Mouse (Mus musculus) left cerebral cortex, adult 18-20 months (tissue): ENCODE measurements around the gene Susd6. TPM values are rescaled to one million over a fixed set of nuclear protein-coding genes. Genes with fewer than 3 reads are reported as not detected.
"Not testable (repeated sequence)": the region's sequence is repeated elsewhere in the genome, so short reads cannot be mapped to it uniquely, and the experiment has no call there.

Experiments
- DNase-seq, 2 experiments: peaks; one replicate each; pipeline ENCODE4 v3.0.0; 2021 to 2022; ENCODE audit warnings: low spot score in 2 of 2, mixed read lengths in 1 of 2
- total RNA-seq, 2 experiments: library from RNA; stranded (reverse); gene quantifications; 2 replicates each; pipeline ENCODE4 v1.2.3; 2021

The Susd6 gene
- total RNA-seq, 2 experiments from 2014 or later, result 34.8 to 35.7 TPM

DNA sequence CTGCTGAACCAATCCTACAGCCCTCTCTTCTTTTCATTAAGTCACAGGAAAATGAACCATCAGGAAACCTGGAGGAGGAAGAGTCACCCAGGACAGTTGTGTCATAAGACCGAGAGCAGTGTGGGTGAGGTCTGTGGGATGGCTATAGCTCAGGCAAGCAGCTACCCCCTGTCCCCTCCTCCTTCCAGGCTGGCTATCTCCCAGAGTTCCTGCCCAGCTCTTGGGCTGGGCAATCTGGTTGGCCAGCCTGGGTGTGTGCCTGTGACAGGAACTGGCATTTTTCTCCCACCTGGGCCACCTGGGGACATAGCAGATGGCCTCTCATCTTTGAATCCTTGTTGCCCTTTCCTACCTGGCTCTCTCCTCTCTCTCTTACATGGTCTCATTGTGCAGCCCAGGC lies 6.4 kb upstream of the Susd6 start:
- no peak for DNase-seq

DNA sequence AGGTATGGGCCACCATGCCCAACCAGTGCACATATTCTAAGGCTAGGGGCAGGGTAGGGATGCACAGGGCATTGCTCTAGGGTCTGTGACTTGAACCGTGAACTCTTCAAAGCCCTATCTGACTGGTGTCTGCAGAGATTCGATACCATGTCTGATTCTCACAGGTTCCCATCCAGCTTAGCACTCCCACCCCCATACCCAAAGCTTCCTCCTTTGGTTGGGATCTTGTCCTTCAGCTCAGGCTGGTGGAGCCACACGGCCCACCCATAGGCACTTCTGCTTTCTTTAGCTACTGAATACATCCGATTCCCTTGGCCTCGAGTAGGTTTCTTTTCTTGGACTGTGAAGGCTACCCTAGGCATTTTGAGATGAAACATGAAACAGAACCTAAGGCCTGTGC lies 5.3 kb upstream of the Susd6 start:
- DNase-seq, result no peak

- DNase-seq, result no peak
These were observed 4.7 kb upstream of the Susd6 start for GRCm38 (mm10) chr12:80785597-80785996.

DNA sequence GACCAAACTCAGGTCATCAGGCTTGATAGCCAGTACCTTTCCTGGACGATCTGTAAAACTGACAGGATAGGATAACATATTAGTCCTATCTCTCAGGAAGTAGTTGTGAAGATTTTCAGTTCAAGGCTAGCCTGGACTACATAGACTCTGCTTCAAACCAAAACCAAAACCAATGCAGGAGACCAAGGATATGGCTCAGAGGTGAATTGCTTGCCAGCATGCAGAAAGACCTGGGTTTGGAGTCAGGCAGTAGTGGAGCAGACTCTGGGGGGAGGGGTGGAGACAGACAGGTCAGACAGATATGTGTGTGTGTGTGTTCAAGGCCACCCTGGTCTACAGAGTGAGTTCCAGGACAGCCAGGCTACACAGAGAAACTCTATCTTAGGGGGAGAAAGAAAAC lies 3.7 kb upstream of the Susd6 start:
- DNase-seq, result no peak

- DNase-seq, result no peak
These were observed 2.7 kb upstream of the Susd6 start for GRCm38 (mm10) chr12:80787604-80788003.

DNA sequence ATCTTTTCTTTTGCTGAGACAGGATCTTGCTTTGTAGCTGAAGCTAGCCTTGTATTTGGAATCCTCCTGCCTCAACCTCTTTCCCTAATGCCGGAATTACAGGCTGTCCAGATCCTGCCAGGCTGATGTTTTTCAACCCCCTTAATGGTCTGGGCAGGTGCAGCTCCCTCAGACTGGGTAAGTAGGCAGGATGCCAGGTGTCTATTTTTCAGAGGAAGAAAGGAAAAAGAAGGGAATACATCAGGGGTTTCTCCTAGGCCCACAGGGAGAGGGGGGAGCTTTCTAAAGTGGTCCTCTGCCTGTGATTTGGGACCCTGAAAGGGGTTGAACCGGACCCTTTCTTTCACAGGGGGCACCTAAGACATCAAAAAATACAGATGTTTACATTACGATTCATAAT lies 2.1 kb upstream of the Susd6 start:
- no peak for DNase-seq

DNA sequence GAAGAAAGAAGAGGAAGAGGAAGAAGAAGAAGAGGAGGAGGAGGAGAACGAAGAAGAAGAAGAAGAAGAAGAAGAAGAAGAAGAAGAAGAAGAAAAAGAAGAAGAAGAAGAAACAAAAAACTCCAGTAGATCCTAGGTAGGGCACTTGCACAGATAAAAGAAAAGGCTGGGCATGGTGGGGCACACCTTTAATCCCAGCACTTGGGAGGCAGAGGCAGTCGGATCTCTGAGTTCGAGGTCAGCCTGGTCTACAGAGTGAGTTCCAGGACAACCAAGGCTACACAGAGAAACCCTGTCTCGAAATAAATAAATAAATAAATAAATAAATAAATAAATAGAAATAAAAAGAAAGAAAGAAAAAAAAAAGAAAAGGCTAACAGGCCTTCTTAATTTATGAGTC lies 1.0 kb upstream of the Susd6 start:
- DNase-seq, result not testable (repeated sequence)

DNA sequence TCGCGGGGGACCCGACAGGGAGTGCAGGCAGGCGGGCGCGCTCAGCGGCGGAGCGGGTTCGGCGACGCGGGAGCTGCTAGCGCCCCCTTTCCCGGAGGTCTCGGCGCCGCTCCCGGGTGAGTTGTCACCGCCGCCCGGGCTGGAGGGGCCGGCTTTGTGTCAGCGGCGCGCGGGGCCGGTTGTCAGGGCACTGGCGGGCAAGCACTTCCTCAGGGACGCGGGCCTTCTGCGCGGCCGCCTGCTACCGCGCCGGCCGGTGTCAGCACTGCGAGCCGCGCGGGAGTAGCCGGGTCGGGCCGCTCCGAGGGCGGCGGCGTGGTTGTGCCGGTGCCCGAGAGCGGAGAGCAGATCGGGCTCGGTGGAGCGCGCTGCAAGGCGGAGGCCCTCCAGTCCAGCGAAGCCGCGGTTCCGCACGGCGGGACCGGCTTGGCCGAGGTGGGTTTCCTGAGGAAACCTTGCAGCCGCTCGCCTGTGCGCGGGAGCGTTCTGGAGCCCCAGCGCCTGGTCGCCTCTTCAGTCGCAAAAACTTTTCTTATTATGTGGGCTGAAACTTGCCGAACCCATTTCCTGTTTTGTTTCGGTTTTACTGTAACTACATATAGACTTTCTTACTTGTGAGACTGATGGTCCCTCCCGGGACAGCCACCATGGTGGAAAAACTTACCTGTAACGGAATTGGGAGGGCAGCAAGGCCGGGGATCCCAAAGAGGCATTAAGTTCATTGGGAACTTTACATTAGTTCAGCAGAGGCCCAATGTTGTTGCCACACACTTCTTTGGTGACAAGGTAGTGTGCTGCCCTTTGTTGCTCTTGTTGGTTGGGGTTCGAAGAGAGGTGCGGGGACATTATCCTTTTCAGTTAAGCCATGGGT lies 625 bp downstream of the Susd6 start:
- DNase-seq, result no peak

- no peak for DNase-seq
These were observed 1.5 kb downstream of the Susd6 start for GRCm38 (mm10) chr12:80791571-80792444.

- DNase-seq, result no peak
These were observed 2.6 kb downstream of the Susd6 start for GRCm38 (mm10) chr12:80792867-80793266.

GRCm38 (mm10) chr12:80793535-80793934 lies 3.2 kb downstream of the Susd6 start:
- no peak for DNase-seq

DNA sequence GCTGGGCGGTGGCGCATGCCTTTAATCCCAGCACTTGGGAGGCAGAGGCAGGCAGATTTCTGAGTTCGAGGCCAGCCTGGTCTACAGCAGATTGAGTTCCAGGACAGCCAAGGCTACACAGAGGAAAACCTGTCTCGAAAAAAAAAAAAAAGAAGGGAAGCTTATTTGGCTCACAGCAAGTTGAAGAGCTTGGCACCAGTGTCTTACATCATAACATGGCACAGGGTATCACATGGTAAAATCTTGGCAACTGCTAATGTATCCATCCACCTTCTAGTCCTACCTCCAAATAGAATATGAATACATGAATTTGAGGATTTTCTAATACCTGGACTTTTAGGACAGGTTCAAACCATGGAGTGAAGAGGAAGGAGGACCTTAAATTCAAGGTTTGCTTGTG lies 4.2 kb downstream of the Susd6 start:
- no peak for DNase-seq

GRCm38 (mm10) chr12:80794935-80795785 lies 4.8 kb downstream of the Susd6 start:
- DNase-seq, result no peak

- no peak for DNase-seq
These were observed 8.0 kb downstream of the Susd6 start for GRCm38 (mm10) chr12:80798271-80798670.

DNA sequence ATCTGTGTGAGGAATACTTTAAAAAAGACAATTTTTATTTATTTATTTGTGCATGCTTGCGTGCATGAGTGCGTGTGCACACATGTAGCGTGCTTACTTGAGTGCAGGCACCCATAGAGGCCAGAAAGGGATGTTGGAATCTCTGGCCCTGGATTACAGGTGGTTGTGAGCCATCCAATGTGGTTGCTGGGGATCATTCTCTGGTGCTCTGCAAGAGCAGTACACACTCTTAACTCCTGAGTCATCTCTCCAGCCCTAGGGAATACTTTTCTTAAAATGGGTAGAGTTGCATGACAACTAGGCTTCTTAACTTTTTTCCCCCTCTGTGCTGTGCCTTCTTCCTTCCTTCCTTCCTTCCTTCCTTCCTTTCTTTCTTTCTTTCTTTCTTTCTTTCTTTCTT lies 9.8 kb downstream of the Susd6 start:
- no peak for DNase-seq

- DNase-seq, result no peak
These were observed 11.1 kb downstream of the Susd6 start for GRCm38 (mm10) chr12:80801443-80801842.

DNA sequence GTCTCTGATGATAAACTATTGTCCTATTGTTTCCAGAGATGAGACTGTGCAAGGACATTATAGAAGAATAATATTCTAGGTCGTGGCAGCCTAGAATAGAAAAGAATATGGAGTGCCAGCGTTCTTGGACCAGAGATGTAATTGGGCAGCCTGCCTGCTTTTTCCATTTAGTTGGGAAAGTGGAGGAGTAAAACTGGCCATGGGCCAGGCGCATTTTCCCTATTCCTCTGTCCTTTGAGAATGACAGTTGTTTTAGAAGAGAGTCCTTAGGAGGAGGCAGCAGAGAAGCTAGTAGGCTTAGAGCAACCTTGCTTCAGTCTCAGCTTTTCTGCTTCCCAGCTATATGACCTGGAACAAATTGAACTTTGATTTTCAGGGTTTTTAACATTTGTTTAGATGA lies 13.6 kb downstream of the Susd6 start:
- peak; percentile 85 to 91 for DNase-seq

DNA sequence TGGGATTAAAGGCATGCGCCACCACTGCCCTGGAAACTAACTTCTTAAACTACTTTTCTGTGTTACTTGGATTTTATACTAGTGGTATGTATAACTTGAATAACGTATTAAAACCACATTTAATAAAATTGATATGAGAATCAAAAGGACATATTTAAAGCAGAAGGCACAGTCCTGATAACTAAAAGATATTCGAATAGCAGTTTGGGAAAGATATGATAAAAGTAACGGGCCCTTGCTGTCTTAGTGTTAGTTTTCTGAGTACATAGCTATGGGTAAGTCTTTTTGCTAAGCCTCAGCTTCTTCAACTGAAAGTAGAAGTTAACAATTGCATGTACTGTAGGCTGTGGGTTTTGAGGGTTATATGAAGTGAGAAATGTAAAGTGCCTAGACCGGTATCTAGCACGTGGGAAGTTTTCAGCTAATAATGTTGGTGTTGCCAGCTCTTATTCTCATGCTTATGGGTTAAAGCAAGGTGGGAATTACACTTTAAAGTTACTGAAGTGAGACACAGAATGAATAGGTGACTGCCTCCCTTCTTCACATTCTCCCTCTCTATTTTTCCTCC lies 14.6 kb downstream of the Susd6 start:
- no peak for DNase-seq

DNA sequence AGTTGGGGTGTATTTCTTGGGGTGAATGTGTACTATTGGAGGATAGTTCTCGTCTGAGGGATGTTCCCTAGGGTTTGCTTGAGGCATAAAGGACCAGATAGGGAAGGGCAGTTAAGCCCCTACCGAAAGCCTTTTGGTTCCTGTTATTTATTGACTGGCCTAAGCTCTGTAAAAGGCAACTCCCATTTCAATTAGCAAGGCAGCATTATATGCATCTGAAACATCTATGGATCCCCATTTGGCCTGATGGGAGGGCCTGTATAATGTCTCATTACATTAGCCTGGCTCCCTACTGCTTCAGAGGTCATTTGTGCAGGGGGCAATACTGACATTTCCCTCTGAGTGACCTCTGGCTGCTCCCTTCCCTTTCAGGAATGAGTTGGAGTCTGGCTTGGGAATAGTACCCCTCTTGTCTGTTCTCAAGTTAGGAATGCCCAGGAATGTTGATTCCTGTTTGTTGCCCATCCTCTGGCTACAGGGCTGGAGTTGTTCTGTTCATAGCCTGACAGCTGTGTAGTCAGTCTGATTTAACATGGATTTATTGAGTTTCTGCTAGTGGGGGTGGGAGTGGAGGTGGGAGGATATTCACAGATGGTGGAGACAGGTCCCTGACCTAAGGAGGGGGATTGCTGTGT lies 17.3 kb downstream of the Susd6 start:
- no peak for DNase-seq

DNA sequence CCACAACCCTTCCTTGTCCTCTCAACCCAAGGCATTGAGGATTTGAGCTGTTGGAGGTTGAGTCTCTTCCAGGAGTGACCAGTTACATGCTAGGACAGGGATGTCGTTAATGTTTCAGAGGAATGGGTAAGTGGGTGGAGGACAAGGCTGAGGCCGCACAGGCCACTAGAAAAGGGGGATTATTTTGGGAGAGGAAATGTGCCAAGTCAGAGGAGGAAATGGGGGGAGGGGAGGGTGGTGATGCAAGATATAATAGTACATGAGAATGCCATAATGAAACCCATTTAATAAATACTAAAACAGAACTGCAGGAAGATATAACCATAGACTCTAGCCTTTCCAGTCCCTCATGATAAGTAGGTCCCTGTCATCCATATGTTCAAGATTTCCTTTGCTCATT lies 19.7 kb downstream of the Susd6 start:
- DNase-seq, result no peak
